Mouse (Mus musculus) mammary gland, adult 2 months (tissue): ENCODE results near the gene Aqp5. TPM values are rescaled to one million over a fixed set of nuclear protein-coding genes. Genes with fewer than 3 reads are reported as not detected.

Experiments used
- polyA plus RNA-seq: library from polyadenylated mRNA; depleted of rRNA; stranded (reverse); fragments of >200 nt; gene quantifications from 2 replicates; pipeline ENCODE4 v1.2.3, GENCODE M21; 2012; ENCODE audit warnings: low replicate concordance; rRNA removed

Gene Aqp5
- 247 and 333 TPM in 2 replicates for polyA plus RNA-seq

GRCm38 (mm10) chr15:99590429-99591084 is at the start of gene Aqp5:
Aqp5 (plus strand) TSS chr15:99590782.

GRCm38 (mm10) chr15:99578802-99579485 is 11.6 kb upstream of the Aqp5 start, which contains the start of gene Aqp2:
Aqp2 (plus strand) TSS chr15:99579055.

DNA sequence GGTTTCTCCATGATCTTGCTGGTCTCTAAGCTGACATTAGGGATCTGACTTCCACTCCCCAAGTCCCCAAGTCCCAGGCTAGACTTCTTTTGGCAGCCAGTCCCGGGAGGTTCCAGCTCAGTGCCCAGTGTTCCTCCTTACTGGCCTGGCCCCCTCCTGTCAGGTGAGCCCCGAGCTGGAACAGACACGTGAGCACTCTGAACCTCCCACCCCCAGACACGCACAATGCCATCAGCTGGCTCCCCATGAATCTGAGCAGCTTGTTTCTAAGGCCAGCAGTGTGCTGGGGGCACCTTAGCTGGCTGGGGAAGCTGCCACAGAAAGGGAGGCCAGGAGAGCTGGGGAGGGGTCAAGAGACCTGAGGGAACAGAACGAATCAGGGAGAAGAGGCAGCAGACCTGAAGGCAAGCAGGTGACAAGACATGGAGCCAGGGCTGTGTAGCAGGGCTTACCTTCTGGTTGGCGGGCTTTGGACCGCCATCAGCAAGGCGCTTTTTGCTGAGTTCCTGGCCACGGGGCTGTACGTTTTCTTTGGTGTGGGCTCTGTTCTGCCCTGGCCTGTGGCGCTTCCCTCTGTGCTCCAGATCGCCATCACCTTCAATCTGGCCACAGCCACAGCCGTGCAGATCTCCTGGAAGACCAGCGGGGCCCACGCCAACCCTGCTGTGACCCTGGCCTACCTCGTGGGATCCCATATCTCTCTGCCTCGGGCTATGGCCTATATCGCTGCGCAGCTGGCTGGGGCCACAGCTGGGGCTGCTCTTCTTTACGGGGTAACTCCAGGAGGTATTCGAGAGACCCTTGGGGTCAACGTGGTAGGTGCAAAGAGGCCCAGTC is 10.6 kb downstream of the Aqp5 start, which contains the start of gene Aqp6:
Aqp6 (plus strand) TSS at position 415 of the 837 bp plus-strand sequence.

Other genes starting within 250 kb of the Aqp5 start
- 26.5 and 31.2 TPM in 2 replicates for gene Fmnl3, start 220.3 kb upstream of the Aqp5 start, polyA plus RNA-seq
- gene Tmbim6, start 197.9 kb upstream of the Aqp5 start, polyA plus RNA-seq: 937 and 960 TPM in 2 replicates
- gene Nckap5l, start 133.0 kb upstream of the Aqp5 start, polyA plus RNA-seq: 10.7 and 21.6 TPM in 2 replicates
- 5.2 and 6.9 TPM in 2 replicates for gene Bcdin3d, start 116.1 kb upstream of the Aqp5 start, polyA plus RNA-seq
- gene Faim2, start 62.6 kb upstream of the Aqp5 start, polyA plus RNA-seq: 2.5 and 2.8 TPM in 2 replicates
- gene Aqp2, start 11.7 kb upstream of the Aqp5 start, polyA plus RNA-seq: 1.2 and 2.0 TPM in 2 replicates
- not detected in 2 replicates for gene Aqp6, start 10.6 kb downstream of the Aqp5 start, polyA plus RNA-seq
- gene Racgap1, start 60.9 kb downstream of the Aqp5 start, polyA plus RNA-seq: 6.6 and 7.8 TPM in 2 replicates
- gene Asic1, start 79.6 kb downstream of the Aqp5 start, polyA plus RNA-seq: 0.79 and 1.3 TPM in 2 replicates
- gene Smarcd1, start 111.3 kb downstream of the Aqp5 start, polyA plus RNA-seq: 39.3 and 39.6 TPM in 2 replicates
- 2.9 TPM in 1 of 2 replicates, not detected in the other for gene Gm17349, start 114.7 kb downstream of the Aqp5 start, polyA plus RNA-seq
- gene Gpd1, start 126.7 kb downstream of the Aqp5 start, polyA plus RNA-seq: 871 and 1,032 TPM in 2 replicates
- gene Cox14, start 134.8 kb downstream of the Aqp5 start, polyA plus RNA-seq: 214 and 295 TPM in 2 replicates
- gene Cers5, start 182.1 kb downstream of the Aqp5 start, polyA plus RNA-seq: 35.9 and 58.1 TPM in 2 replicates